Mouse (Mus musculus) adrenal gland, adult 8-10 months (tissue): ENCODE measurements around the gene Slx4ip. TPM values are rescaled to one million over a fixed set of nuclear protein-coding genes. Genes with fewer than 3 reads are reported as not detected.

Experiments
- DNase-seq: peaks from one replicate; pipeline ENCODE4 v3.0.0; 2022
- total RNA-seq, 4 experiments: library from RNA; stranded (reverse); gene quantifications; 2 replicates each; pipeline ENCODE4 v1.2.4; 2022

Gene Slx4ip
- total RNA-seq, 4 experiments from 2014 or later: 6.5 to 8.8 (median 7.3) TPM

GRCm38 (mm10) chr2:137067479-137068110, 176.6 kb downstream of the Slx4ip start:
- no peak for DNase-seq

DNA sequence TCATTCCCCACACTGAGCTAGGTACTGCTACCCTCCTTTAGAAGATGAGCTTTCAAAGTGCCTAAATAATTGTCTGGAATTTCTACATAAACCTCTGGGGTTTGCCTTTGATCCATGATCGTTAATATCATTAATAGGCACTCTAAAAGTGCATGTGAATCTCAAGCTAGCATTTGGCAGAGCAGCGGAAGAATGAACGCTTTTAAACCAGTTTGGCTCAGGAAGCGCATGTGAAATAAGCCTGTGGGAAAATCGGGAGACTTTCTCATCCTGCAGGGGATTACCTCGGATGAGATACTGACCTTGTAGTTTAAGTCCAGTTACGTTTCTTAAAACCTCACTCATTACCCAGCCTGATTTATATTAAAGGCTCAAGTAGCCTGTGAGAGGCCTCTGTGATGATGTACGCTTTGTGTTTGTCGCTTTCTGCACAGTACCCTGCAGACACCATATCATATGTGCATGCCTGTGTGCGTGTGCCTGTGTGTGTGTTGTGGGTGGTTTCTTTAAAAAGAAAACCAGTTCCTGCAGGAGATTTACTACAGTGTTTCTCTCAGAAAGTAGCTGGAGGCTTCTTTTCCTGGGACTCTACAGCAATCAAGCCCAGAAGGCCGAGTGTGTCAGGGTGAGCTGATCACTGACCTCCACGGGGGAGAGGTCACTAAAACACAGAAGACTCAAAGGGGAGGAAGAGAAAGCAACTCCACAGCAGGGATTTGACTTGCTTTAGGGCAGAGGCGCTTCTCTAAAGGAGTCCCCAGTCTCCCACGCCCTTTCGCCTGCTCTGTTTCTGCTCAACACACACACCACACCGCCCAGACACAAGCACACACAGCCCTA, 182.7 kb downstream of the Slx4ip start:
- no peak for DNase-seq

- no peak for DNase-seq
Measured at GRCm38 (mm10) chr2:137074313-137074620, 183.2 kb downstream of the Slx4ip start.

GRCm38 (mm10) chr2:137078771-137079170, 187.8 kb downstream of the Slx4ip start:
- DNase-seq: no peak

- DNase-seq: no peak
Measured at GRCm38 (mm10) chr2:137079721-137080320, 188.8 kb downstream of the Slx4ip start.

DNA sequence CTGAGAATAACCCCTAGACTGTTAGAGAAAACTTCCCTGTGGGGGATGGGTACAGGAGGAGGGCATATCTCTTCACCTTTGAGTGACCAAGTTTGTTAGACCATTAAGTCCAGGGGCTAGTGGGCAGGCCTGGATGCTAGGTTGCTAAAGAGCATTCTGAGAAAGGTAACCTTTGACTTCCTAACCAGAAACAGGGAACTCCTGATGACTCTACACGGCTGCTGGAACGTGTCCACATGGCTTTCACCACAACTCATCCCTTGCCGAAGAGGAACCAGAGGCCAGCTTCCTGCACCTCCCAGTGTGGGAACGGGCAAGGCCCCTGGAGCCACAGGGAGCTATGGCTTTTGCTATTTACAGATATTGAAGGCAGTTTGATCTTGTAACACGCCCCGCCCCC, 189.4 kb downstream of the Slx4ip start:
- no peak for DNase-seq

DNA sequence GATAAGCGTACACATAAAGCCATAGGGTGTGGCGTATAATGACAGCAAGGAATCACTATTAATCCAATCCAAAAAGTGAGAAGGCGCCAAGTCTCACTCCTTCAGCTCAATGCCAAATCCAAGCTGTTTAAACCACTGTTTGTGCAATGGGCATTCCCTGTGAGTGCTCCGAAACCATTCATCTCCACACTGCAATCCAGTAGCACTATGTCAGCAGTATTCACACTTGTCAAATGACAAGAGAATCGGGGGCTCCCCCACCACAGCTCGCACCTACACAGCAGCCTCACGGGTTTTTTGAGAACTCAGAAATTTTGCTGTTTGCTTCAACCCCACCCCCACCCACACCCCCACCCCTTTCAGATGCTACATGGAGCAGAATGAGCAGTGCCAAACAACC, 190.0 kb downstream of the Slx4ip start:
- DNase-seq: no peak

- DNase-seq: no peak
Measured at GRCm38 (mm10) chr2:137082896-137083620, 192.0 kb downstream of the Slx4ip start.

DNA sequence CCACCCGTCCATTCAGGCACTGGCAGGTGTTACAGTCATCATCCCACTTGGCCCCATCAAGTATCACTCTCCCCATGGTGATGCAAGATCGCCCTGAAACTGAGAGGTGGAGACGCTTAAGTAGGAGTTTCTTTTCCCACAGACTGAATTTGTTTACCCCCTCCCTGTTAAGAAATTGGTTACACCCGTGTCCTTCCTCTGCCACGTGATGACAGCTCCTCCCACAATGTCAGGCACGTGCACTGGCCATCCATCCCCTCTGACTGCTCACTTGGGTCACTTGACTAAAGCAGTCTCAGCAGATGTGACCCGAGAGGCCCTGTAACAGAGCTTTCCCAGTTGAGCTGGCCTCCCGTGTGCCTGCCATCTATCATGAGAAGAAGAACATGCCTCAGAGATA, 194.2 kb downstream of the Slx4ip start:
- no peak for DNase-seq

GRCm38 (mm10) chr2:137086621-137087395, 195.8 kb downstream of the Slx4ip start:
- no peak for DNase-seq

DNA sequence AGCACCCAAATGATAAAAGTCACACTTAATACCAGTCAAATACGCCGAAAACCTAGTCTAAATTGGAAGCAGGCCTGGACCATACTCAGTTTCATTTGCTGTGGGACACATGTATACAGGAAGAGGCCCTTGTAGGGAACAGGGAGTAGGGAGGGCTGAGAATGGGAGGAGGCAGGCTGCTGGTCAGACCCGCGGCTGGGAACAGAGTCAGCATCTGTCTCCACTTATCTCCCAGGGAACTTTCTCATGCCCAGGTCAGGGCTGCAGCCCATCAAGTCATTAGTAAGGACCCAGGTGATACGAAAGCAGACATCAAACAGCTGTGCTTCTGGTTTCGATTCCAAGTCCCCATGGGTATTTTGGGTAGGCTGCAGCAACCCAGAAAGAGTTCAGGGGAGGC, 196.7 kb downstream of the Slx4ip start:
- DNase-seq: no peak

DNA sequence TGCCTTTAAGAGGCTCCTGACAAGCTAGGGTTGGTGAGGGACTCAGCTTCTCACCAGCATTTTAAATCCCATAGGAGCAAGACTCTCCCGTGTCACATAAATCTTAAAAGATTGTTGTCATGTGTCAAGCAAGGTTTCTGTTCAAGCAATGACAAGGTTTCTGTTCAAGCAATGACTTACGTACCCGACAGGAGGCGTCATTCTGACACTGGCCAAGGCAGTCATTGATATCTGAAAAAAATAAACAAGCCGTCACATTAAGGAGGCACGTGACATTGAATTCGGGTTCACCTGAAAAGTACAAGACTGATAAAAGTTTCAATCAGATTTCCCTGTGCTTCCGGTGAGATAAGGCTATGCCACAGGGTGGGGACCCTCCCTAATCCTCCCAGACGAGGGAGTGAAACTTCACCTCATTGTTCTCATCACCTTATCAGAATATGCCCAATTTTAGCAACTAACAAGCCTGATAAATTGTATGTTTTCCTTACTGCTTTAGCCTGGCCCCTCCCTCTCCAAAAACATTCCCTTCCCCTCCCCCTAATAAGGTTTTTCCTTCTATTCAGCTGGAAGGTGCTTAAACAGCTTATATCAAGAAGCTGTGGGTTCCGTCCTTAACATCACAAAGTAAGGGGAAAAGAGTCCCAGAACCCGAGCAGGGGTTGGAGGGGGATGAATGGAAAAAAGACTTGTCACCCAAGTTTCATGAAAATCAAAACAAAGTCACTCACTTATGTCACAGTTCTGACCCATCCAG, 200.9 kb downstream of the Slx4ip start:
- DNase-seq: no peak

- DNase-seq: no peak
Measured at GRCm38 (mm10) chr2:137092523-137093297, 201.7 kb downstream of the Slx4ip start.

GRCm38 (mm10) chr2:137093298-137093630, 202.2 kb downstream of the Slx4ip start:
- no peak for DNase-seq

- DNase-seq: no peak
Measured at GRCm38 (mm10) chr2:137094301-137094700, 203.3 kb downstream of the Slx4ip start.

DNA sequence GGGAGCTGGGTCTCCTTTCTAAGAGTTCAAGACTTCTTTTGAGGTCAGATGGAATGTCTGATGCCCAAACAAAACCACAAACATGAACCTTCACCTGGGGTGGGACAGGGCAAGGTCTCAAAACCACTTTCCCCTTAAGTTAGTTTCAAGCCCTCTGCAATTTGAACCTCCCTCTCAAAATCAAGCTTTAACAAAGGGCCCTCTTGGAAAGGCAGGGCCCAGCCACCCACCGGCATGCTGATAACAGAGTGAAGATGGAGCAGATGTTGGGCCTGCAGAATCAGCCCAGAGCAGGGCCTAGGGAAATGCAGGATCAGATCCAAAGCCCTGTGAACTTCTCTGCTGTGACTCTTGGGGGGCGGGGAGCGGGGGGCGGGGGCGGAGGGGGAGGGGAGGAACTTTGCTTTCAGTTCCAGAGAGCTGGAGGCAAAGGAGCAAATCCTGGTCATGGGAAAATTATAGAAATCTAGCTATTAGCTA, 206.0 kb downstream of the Slx4ip start:
- DNase-seq: no peak

- DNase-seq: no peak
Measured at GRCm38 (mm10) chr2:137098269-137099035, 207.4 kb downstream of the Slx4ip start.

- no peak for DNase-seq
Measured at GRCm38 (mm10) chr2:137099211-137099734, 208.3 kb downstream of the Slx4ip start.

DNA sequence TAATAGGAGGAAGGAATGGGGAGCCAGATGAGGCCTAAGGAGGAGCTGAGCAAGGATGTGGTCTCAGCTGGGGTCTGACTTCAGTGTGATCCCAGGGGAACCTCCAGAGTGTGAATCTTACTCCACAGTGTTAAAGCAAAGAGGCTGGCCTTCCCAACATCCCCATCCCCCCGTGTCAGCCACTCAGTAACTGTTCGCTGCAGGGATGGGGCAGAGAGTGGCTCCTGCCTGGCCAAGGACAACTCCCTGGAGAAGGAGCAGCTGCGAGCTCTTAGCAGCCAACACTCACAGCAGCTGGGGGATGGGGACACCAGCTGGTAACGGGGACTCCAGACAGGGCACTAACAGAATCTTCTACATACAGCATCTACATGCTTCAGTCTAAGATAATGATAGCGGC, 210.1 kb downstream of the Slx4ip start:
- DNase-seq: no peak

DNA sequence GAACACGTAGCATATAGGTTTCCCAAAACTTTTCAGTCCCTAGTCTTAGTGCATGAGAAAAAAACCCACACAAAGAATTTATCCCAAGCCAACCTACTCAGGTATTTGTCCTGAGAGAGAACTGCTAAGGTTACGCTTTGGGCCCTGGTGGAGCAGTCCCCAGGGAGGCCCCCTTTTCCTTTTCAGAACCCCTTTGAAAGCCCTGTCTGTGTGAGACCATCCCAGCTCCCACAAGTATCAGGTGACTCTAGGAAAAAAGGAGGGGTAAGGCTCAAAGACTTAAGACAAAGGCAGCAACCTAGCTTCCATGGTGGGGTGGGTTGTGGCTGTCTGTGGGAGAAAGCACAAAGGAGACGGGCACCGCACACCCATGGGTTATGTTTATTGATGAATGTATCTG, 216.2 kb downstream of the Slx4ip start:
- no peak for DNase-seq
